Mouse (Mus musculus): ENCODE measurements at regions not wholly inside any gene's neighbourhood (a gene's known extent, or its start where the extent isn't known, plus 50 kb on each side); places are given as distances from the start of the nearest gene placed in this dataset.

- ATAC-seq (ENCODE audit: low read depth) (no peak), DNase-seq (ENCODE audit: low spot score) (no peak)
- Histone ChIP-seq H3K4me1 (ENCODE audit: control insufficient read depth, insufficient read depth, low read length) (peaks cover 18% of the 10 kb centered on the region), H3K36me3 (ENCODE audit: control insufficient read depth, insufficient read depth, low read length) (no peaks in the 10 kb centered on the region), H3K27ac (replicated peaks; ENCODE audit: low read depth, low read length) (no peak overlapping the region), H3K9ac (ENCODE audit: low read depth, low read length) (no peak overlapping the region), H3K4me3 (ENCODE audit: low read depth, low read length) (no peak overlapping the region), H3K9me3 (ENCODE audit: control insufficient read depth, low read length) (no peaks in the 10 kb centered on the region), H3K4me2 (ENCODE audit: low read depth, low read length) (no peak overlapping the region), H3K27me3 (replicated peaks; ENCODE audit: control insufficient read depth, insufficient read depth, low read length) (peaks cover 13% of the 10 kb centered on the region)
- 64% methylated on average over 6 of the region's 6 CpGs for WGBS
Observed at GRCm38 (mm10) chr9:61154721-61155120, 217.4 kb upstream of the Tle3 start.

- Histone ChIP-seq H3K27me3 (replicated peaks; ENCODE audit: control insufficient read depth, insufficient read depth, low read length) (peaks cover 13% of the 10 kb centered on the region), H3K4me2 (ENCODE audit: low read depth, low read length) (no peak overlapping the region), H3K9ac (ENCODE audit: low read depth, low read length) (no peak overlapping the region), H3K4me1 (ENCODE audit: control insufficient read depth, insufficient read depth, low read length) (peaks cover 18% of the 10 kb centered on the region), H3K36me3 (ENCODE audit: control insufficient read depth, insufficient read depth, low read length) (no peaks in the 10 kb centered on the region), H3K4me3 (ENCODE audit: low read depth, low read length) (no peak overlapping the region), H3K9me3 (ENCODE audit: control insufficient read depth, low read length) (no peaks in the 10 kb centered on the region), H3K27ac (replicated peaks; ENCODE audit: low read depth, low read length) (no peak overlapping the region)
- peak; percentile 26 for DNase-seq (ENCODE audit: low spot score)
- no peak for ATAC-seq (ENCODE audit: low read depth)
- WGBS: 45% methylated on average over 14 of the region's 14 CpGs
Observed at GRCm38 (mm10) chr9:61155851-61156250, 216.3 kb upstream of the Tle3 start.

- Histone ChIP-seq H3K27ac (replicated peaks; ENCODE audit: low read depth, low read length) (no peak overlapping the region), H3K9me3 (ENCODE audit: control insufficient read depth, low read length) (no peaks in the 10 kb centered on the region), H3K27me3 (replicated peaks; ENCODE audit: control insufficient read depth, insufficient read depth, low read length) (peaks cover 13% of the 10 kb centered on the region; the same call in 1 of the 2 replicates), H3K4me2 (ENCODE audit: low read depth, low read length) (no peak overlapping the region), H3K9ac (ENCODE audit: low read depth, low read length) (no peak overlapping the region), H3K4me3 (ENCODE audit: low read depth, low read length) (no peak overlapping the region), H3K4me1 (ENCODE audit: control insufficient read depth, insufficient read depth, low read length) (peaks cover 26% of the 10 kb centered on the region), H3K36me3 (ENCODE audit: control insufficient read depth, insufficient read depth, low read length) (no peaks in the 10 kb centered on the region)
- DNase-seq (ENCODE audit: low spot score) (no peak), ATAC-seq (ENCODE audit: low read depth) (no peak)
- whole genome bisulfite sequencing: 49% methylated on average over 10 of the region's 10 CpGs
Observed at GRCm38 (mm10) chr9:61158192-61158770, 213.9 kb upstream of the Tle3 start.

DNA sequence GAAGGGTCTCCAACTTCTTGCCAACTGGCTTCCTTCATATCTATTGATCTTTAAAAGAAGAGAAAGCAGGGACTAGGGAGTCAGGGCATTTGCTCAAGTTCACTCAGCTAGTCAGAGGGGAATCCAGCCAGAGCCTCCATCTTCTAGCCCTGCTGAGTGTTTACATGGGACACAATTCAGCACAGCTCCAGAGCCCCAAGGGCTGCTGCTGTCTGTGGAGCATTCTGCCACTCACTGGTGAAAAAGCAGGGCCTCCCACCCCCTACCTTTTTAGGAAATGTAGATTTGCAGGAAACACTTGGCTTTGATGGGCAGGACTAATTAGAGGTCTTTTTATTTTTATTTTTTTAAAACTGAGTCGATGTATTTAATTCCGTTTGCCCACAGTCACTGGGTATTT is 213.0 kb upstream of the Tle3 start:
- Histone ChIP-seq H3K4me2 (ENCODE audit: low read depth, low read length) (no peak overlapping the region), H3K9ac (ENCODE audit: low read depth, low read length) (no peak overlapping the region), H3K27ac (replicated peaks; ENCODE audit: low read depth, low read length) (0 out of 2 replicates have a peak overlapping the region, but pooled peaks have one; percentile 6), H3K9me3 (ENCODE audit: control insufficient read depth, low read length) (no peaks in the 10 kb centered on the region), H3K27me3 (replicated peaks; ENCODE audit: control insufficient read depth, insufficient read depth, low read length) (peaks cover 13% of the 10 kb centered on the region; the same call in 1 of the 2 replicates), H3K4me1 (ENCODE audit: control insufficient read depth, insufficient read depth, low read length) (peaks cover 33% of the 10 kb centered on the region), H3K4me3 (ENCODE audit: low read depth, low read length) (no peak overlapping the region), H3K36me3 (ENCODE audit: control insufficient read depth, insufficient read depth, low read length) (no peaks in the 10 kb centered on the region)
- no peak for DNase-seq (ENCODE audit: low spot score)
- no peak for ATAC-seq (ENCODE audit: low read depth)
- 61% methylated on average over 2 of the region's 2 CpGs for WGBS

GRCm38 (mm10) chr9:61159616-61160015 is 212.6 kb upstream of the Tle3 start:
- peak; percentile 57 for DNase-seq (ENCODE audit: low spot score)
- Histone ChIP-seq H3K9ac (ENCODE audit: low read depth, low read length) (no peak overlapping the region), H3K4me2 (ENCODE audit: low read depth, low read length) (no peak overlapping the region), H3K4me3 (ENCODE audit: low read depth, low read length) (no peak overlapping the region), H3K27me3 (replicated peaks; ENCODE audit: control insufficient read depth, insufficient read depth, low read length) (peaks cover 13% of the 10 kb centered on the region; the same call in 1 of the 2 replicates), H3K4me1 (ENCODE audit: control insufficient read depth, insufficient read depth, low read length) (peaks cover 38% of the 10 kb centered on the region), H3K27ac (replicated peaks; ENCODE audit: low read depth, low read length) (no peak overlapping the region), H3K9me3 (ENCODE audit: control insufficient read depth, low read length) (no peaks in the 10 kb centered on the region), H3K36me3 (ENCODE audit: control insufficient read depth, insufficient read depth, low read length) (no peaks in the 10 kb centered on the region)
- no peak for ATAC-seq (ENCODE audit: low read depth)
- WGBS: 67% methylated on average over 10 of the region's 10 CpGs

DNA sequence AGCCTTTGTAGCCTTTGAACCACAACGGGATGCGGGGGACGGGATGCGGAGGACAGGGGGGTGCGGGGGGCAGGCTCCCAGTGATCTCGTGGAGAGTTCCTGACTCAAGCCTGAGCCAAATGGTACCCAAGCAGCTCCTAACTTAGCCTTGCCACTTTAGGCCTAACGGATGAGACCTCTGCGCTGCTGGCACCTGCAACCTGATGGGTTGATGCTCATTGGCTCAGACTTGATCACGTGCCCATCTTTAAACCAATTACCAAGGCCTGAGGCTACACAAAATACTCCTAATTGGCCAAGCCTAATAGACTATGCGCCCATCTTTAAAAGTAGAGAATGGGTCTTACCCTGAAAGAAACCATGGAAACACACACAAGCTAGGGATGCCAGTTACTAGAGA is 209.3 kb upstream of the Tle3 start:
- no peak for DNase-seq (ENCODE audit: low spot score)
- Histone ChIP-seq H3K4me3 (ENCODE audit: low read depth, low read length) (no peak overlapping the region), H3K4me2 (ENCODE audit: low read depth, low read length) (peak overlapping the region; percentile 34; the same call in 1 of the 2 replicates), H3K9me3 (ENCODE audit: control insufficient read depth, low read length) (no peaks in the 10 kb centered on the region), H3K36me3 (ENCODE audit: control insufficient read depth, insufficient read depth, low read length) (no peaks in the 10 kb centered on the region), H3K4me1 (ENCODE audit: control insufficient read depth, insufficient read depth, low read length) (peaks cover 44% of the 10 kb centered on the region), H3K27me3 (replicated peaks; ENCODE audit: control insufficient read depth, insufficient read depth, low read length) (peaks cover 10% of the 10 kb centered on the region; the same call in 1 of the 2 replicates), H3K9ac (ENCODE audit: low read depth, low read length) (no peak overlapping the region), H3K27ac (replicated peaks; ENCODE audit: low read depth, low read length) (no peak overlapping the region)
- no peak for ATAC-seq (ENCODE audit: low read depth)
- 81% methylated on average over 10 of the region's 10 CpGs for WGBS

- DNase-seq (ENCODE audit: low spot score): peak; percentile 96
- peaks cover 5% of the 10 kb centered on the region; the same call in 1 of the 2 replicates for H3K27me3 ChIP-seq (replicated peaks; ENCODE audit: control insufficient read depth, insufficient read depth, low read length)
- no peak overlapping the region for H3K4me3 ChIP-seq (ENCODE audit: low read depth, low read length)
- peaks cover 39% of the 10 kb centered on the region for H3K4me1 ChIP-seq (ENCODE audit: control insufficient read depth, insufficient read depth, low read length)
- H3K9ac ChIP-seq (ENCODE audit: low read depth, low read length): no peak overlapping the region
- H3K27ac ChIP-seq (replicated peaks; ENCODE audit: low read depth, low read length): peak overlapping the region; percentile 64
- peak; percentile 66 for ATAC-seq (ENCODE audit: low read depth)
- WGBS: 20% methylated on average over 19 of the region's 19 CpGs
- H3K36me3 ChIP-seq (ENCODE audit: control insufficient read depth, insufficient read depth, low read length): no peaks in the 10 kb centered on the region
- H3K4me2 ChIP-seq (ENCODE audit: low read depth, low read length): peak overlapping the region; percentile 34
- H3K9me3 ChIP-seq (ENCODE audit: control insufficient read depth, low read length): no peaks in the 10 kb centered on the region
Observed at GRCm38 (mm10) chr9:61163671-61164288, 208.4 kb upstream of the Tle3 start.

- ATAC-seq (ENCODE audit: low read depth) (peak; percentile 82), DNase-seq (ENCODE audit: low spot score) (peak; percentile 90)
- H3K27ac ChIP-seq (replicated peaks; ENCODE audit: low read depth, low read length): peak overlapping the region; percentile 64
- peaks cover 4% of the 10 kb centered on the region; the same call in 1 of the 2 replicates for H3K27me3 ChIP-seq (replicated peaks; ENCODE audit: control insufficient read depth, insufficient read depth, low read length)
- H3K4me1 ChIP-seq (ENCODE audit: control insufficient read depth, insufficient read depth, low read length): peaks cover 33% of the 10 kb centered on the region
- 32% methylated on average over 11 of the region's 11 CpGs for WGBS
- H3K4me3 ChIP-seq (ENCODE audit: low read depth, low read length): no peak overlapping the region
- H3K4me2 ChIP-seq (ENCODE audit: low read depth, low read length): no peak overlapping the region
- H3K9me3 ChIP-seq (ENCODE audit: control insufficient read depth, low read length): no peaks in the 10 kb centered on the region
- H3K36me3 ChIP-seq (ENCODE audit: control insufficient read depth, insufficient read depth, low read length): no peaks in the 10 kb centered on the region
- no peak overlapping the region for H3K9ac ChIP-seq (ENCODE audit: low read depth, low read length)
Observed at GRCm38 (mm10) chr9:61164501-61165251, 207.5 kb upstream of the Tle3 start.

Measured in embryonic facial prominence, embryonic 14.5 days (tissue).